Mouse (Mus musculus): ENCODE results near the gene Rac2.

GRCm38 (mm10) chr15:78595468-78595867 lies 22.9 kb upstream of the Rac2 start:
- TF ChIP-seq CTCF (conservative IDR thresholded peaks at IDR 0.05; ENCODE audit: insufficient read depth, insufficient read length, low read depth, low read length) (no peak), POLR2A (IDR thresholded peaks at IDR 0.05; ENCODE audit: low read depth, low read length) (no peak)
